Mouse (Mus musculus) neural tube, embryonic 11.5 days (tissue): ENCODE data around the gene Gse1. TPM values are rescaled to one million over a fixed set of nuclear protein-coding genes. Genes with fewer than 3 reads are reported as not detected.

Experiments used
- ATAC-seq: fragments of 200-750 bp; cut with Nextera tagmentation; 2 replicates; pipeline ENCODE4 v1.8.0; 2017; ENCODE audit warnings: moderate number of reproducible peaks, mild to moderate bottlenecking, moderate TSS enrichment, moderate library complexity; ENCODE audit not compliant: insufficient read depth, low FRiP score, low TSS enrichment
- DNase-seq: peaks from one replicate; pipeline ENCODE4 v3.0.0-alpha.2; 2015; ENCODE audit warnings: low spot score
- H3K27ac ChIP-seq: fragments of 300-500 bp; sonication (generic); 2 replicates; pipeline ENCODE4 v1.5.1; 2014; ENCODE audit warnings: low read depth, mild to moderate bottlenecking, low read length
- H3K27me3 ChIP-seq: fragments of 300-500 bp; sonication (generic); 2 replicates; pipeline ENCODE4 v1.6.1; 2014; ENCODE audit warnings: mild to moderate bottlenecking, low read length, mixed read lengths; ENCODE audit not compliant: control insufficient read depth, insufficient read depth
- H3K36me3 ChIP-seq: fragments of 300-500 bp; sonication (generic); 2 replicates; pipeline ENCODE4 v1.6.1; 2014; ENCODE audit warnings: mild to moderate bottlenecking, low read length, moderate library complexity, mixed read lengths; ENCODE audit not compliant: control insufficient read depth, insufficient read depth
- H3K4me1 ChIP-seq: fragments of 300-500 bp; sonication (generic); 2 replicates; pipeline ENCODE4 v1.6.1; 2014; ENCODE audit warnings: low read length, mixed read lengths; ENCODE audit not compliant: control insufficient read depth, insufficient read depth
- H3K4me2 ChIP-seq: fragments of 300-500 bp; sonication (generic); 2 replicates; pipeline ENCODE4 v1.6.1; 2014; ENCODE audit warnings: low read depth, mild to moderate bottlenecking, moderate library complexity
- H3K4me3 ChIP-seq: fragments of 300-500 bp; sonication (generic); 2 replicates; pipeline ENCODE4 v1.5.1; 2014; ENCODE audit warnings: low read depth, low read length
- H3K9ac ChIP-seq: fragments of 300-500 bp; sonication (generic); 2 replicates; pipeline ENCODE4 v1.6.1; 2014; ENCODE audit warnings: mild to moderate bottlenecking, low read length
- H3K9me3 ChIP-seq: fragments of 300-500 bp; sonication (generic); 2 replicates; pipeline ENCODE4 v1.6.1; 2016; ENCODE audit warnings: low read length; ENCODE audit not compliant: control insufficient read depth
- WGBS: fragments of 180-500 bp; shearing (Covaris S2); extraction: QIAGEN DNeasy Blood & Tissue Kit; methylation state at CpG from one replicate; pipeline ENCODE4 v1.1.7; 2014; 5-methylcytosine and 5-hydroxymethylcytosine counted together
- polyA plus RNA-seq: library from polyadenylated mRNA; unstranded; fragments of >200 nt; fragmentation: Nextera tagmentation; extraction: Ambion mirVana; gene quantifications from 2 replicates; pipeline ENCODE4 v1.2.1, GENCODE M21; 2014

The Gse1 gene
- polyA plus RNA-seq, 1 experiment from 2014 or later, result 33.5 TPM

DNA sequence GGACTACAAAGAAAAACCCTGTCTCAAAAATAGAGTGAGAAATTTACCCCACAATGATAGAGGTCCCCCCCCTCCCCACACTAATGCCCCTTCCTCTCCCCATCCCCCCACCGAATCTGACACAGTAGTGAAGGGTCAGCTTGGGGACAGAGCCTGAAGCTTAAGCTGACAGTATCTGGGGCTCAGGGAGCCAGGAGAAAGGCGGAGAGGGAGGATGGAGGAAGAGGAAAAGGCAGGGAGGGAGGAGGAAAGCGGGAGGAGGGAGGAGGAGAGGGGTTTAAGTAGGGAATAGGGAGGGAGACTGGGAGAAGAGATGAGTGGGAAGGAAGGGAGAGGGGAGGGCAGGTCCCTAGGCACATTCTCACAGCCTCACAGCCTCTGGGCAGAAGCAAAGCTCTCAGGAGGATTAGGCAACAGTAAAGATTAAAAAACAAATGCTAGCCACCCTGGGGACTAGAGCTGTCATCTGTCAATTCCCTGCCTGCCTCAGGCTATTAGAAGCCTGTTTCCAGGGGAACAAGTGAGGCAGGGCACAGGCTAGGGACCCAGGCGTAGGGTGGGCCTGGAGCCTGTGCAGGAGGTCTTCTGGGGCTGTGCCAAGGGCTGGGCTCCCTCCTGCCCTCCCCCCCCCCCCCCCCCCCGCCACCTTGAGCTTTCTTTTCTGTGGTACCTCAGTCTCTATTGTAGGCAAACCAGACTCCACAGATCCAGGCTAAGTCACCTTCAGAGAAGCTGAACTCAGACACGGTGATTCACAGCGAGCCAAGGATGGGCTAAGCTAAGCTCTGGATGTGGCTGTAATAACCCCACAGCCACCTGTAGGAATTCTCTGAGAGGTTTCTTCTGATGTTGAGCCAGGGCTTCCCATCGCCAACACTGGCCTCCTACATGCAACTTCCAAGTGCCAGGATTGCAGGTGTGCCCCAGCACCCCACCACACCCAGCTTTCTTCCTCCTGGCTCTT is 388.7 kb downstream of the Gse1 start:
- Histone ChIP-seq H3K36me3 (no peaks in the 10 kb centered on the region), H3K9ac (no peak overlapping the region), H3K4me2 (no peak overlapping the region), H3K27ac (peak overlapping the region; percentile 50; the same call in 1 of the 2 replicates), H3K4me1 (peaks cover 4% of the 10 kb centered on the region; the same call in 1 of the 2 replicates), H3K27me3 (no peaks in the 10 kb centered on the region), H3K9me3 (no peaks in the 10 kb centered on the region), H3K4me3 (no peak overlapping the region)
- 40% methylated on average over 7 of the region's 8 CpGs for WGBS
- DNase-seq (peak; percentile 50), ATAC-seq (peak; percentile 54; the same call in 1 of the 2 replicates)

DNA sequence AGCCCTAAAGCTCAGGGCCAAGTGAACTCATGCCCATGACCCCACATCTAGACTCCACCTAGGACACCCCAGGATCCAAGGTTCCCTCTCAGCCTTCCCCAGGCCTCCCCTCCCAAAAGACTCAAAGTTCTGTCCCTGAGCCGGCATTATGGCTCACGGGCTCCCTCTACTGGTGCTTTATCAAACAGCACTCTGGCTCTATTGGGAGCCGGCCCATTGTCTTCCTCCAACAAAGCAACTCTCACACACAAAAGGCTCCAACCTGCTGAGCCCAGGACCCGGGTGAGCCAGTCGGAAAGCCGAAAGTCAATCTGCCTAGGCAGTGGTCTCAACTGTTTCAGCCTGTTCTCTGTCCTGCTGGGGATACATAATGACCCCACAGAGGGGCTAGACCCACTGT is 389.9 kb downstream of the Gse1 start:
- WGBS, result 1% methylated on average over 6 of the region's 6 CpGs
- ATAC-seq (peak; percentile 72), DNase-seq (peak; percentile 87)
- Histone ChIP-seq H3K4me3 (no peak overlapping the region), H3K4me2 (no peak overlapping the region), H3K4me1 (peaks cover 4% of the 10 kb centered on the region; the same call in 1 of the 2 replicates), H3K9me3 (no peaks in the 10 kb centered on the region), H3K27me3 (no peaks in the 10 kb centered on the region), H3K9ac (0 out of 2 replicates have a peak overlapping the region, but pooled peaks have one; percentile 2), H3K36me3 (no peaks in the 10 kb centered on the region), H3K27ac (peak overlapping the region; percentile 11; the same call in 1 of the 2 replicates)

DNA sequence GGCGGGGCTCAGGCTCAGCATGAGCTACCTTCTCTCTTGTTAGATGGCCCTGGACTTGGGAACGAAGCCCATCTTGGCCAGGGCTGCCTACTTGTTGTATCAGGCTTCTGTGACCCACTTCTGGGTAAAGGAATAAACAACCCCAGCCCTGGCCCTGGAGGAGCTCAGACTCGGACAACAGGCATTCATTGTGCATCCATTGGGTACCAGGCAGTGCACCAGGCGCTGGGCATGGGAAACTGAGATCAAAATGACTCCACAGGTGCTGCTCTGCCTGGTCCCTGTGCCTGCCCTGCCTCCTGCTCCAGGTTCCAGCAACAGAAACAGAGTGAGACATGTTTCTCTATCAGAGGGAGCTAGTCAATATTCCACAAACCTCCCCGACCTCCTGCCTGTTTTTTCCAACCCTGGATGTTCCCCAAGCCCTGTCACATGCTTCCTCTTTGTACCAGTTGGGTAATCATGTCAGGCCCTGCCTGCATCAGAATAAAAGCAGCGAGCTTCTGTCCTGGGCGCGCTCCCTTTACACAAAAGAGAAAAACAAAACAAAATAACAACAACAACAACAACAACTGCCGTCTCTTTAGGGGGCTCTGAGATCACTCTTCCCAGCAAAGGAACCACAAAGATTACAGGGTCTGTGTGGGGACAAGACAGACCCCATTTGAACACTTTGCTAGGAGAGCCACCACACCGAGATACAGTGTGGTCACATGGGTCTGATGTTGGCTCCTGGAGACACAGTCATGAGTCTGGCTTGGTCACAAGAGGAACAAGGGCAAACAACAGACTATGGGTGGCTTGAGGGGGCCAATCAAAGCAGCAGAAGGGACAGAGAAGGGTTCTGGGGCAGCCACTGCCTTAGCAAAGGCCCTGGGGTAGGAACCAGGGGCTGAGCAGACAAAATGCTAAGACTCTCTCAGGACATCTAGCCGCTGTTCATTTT is 391.3 kb downstream of the Gse1 start:
- 76% methylated on average over 11 of the region's 11 CpGs for WGBS
- H3K27me3 ChIP-seq, result no peaks in the 10 kb centered on the region
- H3K9ac ChIP-seq, result no peak overlapping the region
- no peak for DNase-seq
- H3K4me3 ChIP-seq, result no peak overlapping the region
- no peaks in the 10 kb centered on the region for H3K9me3 ChIP-seq
- H3K4me1 ChIP-seq, result peaks cover 4% of the 10 kb centered on the region; the same call in 1 of the 2 replicates
- no peaks in the 10 kb centered on the region for H3K36me3 ChIP-seq
- ATAC-seq, result no peak
- no peak overlapping the region for H3K27ac ChIP-seq
- no peak overlapping the region for H3K4me2 ChIP-seq

DNA sequence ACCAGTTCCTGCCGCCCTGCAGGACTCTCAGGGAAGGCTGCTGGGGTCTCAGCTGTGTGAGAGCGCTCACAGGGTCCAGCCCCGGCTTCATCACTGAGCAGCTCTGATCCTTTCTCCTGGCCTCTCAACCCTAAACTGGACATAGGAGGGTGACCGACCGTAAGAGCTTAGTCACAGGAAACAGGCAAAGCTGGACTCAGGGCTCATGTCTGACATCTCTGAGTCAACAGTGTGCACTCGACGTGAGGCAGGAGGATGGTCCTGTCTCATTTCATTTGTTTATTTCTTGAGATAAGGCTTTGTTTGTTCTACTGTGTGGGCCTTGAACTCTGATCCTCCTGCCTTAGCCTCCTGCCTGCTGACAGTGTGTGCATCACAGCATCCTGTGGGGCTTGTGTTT is 392.2 kb downstream of the Gse1 start:
- Histone ChIP-seq H3K4me2 (no peak overlapping the region), H3K9me3 (no peaks in the 10 kb centered on the region), H3K36me3 (no peaks in the 10 kb centered on the region), H3K27me3 (no peaks in the 10 kb centered on the region), H3K4me3 (no peak overlapping the region), H3K27ac (no peak overlapping the region), H3K9ac (peak overlapping the region; percentile 26; the same call in 1 of the 2 replicates), H3K4me1 (peaks cover 4% of the 10 kb centered on the region; the same call in 1 of the 2 replicates)
- DNase-seq (no peak), ATAC-seq (no peak)
- WGBS, result 66% methylated on average over 7 of the region's 7 CpGs

DNA sequence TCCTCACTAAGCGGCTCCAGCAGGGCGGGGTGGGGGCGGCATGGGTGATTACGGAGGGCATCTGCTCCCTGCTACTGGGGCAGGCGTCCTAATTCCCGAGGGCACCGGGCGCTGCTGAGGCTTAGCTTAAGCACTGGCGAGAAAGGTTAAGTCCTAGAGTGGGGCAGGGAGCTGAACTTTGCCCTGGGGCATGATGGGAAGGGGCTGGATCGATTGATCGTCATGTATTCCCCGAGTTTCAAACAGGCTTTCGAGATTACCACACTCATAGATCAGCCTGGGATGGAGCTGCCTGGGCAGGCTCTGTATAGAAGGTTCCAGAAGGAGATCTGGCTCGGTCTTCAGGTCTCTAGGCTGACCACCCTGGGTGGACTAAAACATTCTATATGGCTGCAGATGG is 393.9 kb downstream of the Gse1 start:
- ATAC-seq (no peak), DNase-seq (no peak)
- Histone ChIP-seq H3K27ac (no peak overlapping the region), H3K4me1 (no peaks in the 10 kb centered on the region), H3K9me3 (no peaks in the 10 kb centered on the region), H3K27me3 (no peaks in the 10 kb centered on the region), H3K4me3 (no peak overlapping the region), H3K4me2 (no peak overlapping the region), H3K36me3 (no peaks in the 10 kb centered on the region), H3K9ac (no peak overlapping the region)
- 73% methylated on average over 14 of the region's 14 CpGs for WGBS

DNA sequence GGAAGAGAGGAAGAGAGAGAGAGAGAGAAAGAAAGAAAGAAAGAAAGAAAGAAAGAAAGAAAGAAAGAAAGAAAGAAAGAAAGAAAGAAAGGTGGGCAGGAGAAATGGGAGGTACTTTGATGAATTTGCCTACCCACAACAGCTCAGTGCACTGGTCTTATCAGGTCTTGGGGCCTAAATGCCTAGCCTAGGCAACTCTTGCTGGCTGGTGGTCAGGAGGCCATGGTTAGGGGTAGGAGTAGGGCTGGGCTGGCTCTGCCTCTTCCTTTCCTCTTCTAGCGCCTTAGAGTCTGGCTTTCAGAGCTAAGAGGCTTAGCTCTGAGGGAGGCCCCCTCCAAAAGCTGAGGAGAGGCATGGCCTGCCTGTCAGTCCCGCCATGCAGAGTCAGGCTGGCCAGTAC is 395.4 kb downstream of the Gse1 start:
- H3K9me3 ChIP-seq, result no peaks in the 10 kb centered on the region
- no peaks in the 10 kb centered on the region for H3K4me1 ChIP-seq
- H3K9ac ChIP-seq, result no peak overlapping the region
- no peak for ATAC-seq
- no peaks in the 10 kb centered on the region for H3K27me3 ChIP-seq
- 39% methylated on average over 2 of the region's 2 CpGs for WGBS
- H3K36me3 ChIP-seq, result no peaks in the 10 kb centered on the region
- H3K4me3 ChIP-seq, result no peak overlapping the region
- H3K27ac ChIP-seq, result no peak overlapping the region
- H3K4me2 ChIP-seq, result no peak overlapping the region
- no peak for DNase-seq

DNA sequence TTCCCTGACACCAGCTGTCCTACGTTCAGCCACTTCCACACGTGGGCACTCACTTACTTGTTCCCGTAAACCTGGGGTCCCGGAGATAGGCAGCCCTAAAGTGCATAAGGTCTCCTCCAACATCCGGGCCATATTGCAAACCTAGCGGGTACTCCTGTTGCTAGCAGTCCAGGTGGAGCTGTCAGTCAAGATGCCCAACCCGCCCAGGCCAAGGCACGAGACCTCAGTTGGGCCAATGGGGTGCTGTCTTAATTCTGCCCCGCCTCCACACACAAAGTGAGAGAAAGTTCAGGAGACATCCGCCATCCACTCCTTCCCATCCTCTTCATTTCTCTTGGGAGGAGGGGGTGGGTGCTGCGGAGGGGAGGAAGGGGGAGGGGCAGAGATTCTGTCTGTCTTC is 398.2 kb downstream of the Gse1 start:
- Histone ChIP-seq H3K27ac (no peak overlapping the region), H3K4me3 (no peak overlapping the region), H3K36me3 (no peaks in the 10 kb centered on the region), H3K4me1 (no peaks in the 10 kb centered on the region), H3K9ac (no peak overlapping the region), H3K4me2 (no peak overlapping the region), H3K9me3 (no peaks in the 10 kb centered on the region), H3K27me3 (no peaks in the 10 kb centered on the region)
- ATAC-seq (no peak), DNase-seq (no peak)
- WGBS, result 52% methylated on average over 11 of the region's 11 CpGs

DNA sequence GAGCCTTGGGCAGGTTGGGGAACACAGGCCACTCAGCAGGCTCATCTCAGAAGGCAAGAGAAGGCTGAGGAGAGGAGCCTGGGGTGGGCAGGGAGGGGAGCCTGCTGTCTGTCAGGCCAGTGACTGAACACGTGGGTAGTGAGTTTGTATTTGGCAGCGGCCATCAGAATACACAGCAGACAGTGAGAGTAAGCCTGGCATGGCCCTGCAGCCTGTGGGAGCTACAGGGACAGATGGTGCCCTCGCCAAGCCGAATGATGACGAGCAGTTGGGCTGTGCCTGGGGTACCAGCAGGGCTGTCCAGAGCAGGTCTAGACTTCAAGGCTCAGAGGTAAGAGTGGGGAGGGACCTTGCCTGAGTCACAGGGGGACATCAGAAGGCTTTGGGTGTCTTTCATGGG is 399.0 kb downstream of the Gse1 start:
- no peak for DNase-seq
- Histone ChIP-seq H3K4me1 (no peaks in the 10 kb centered on the region), H3K4me3 (no peak overlapping the region), H3K27me3 (no peaks in the 10 kb centered on the region), H3K36me3 (no peaks in the 10 kb centered on the region), H3K4me2 (no peak overlapping the region), H3K9me3 (no peaks in the 10 kb centered on the region), H3K27ac (no peak overlapping the region), H3K9ac (no peak overlapping the region)
- no peak for ATAC-seq
- WGBS, result 85% methylated on average over 5 of the region's 5 CpGs
